Mouse (Mus musculus): ENCODE data around the gene Ptbp3.

Gene Ptbp3

GRCm38 (mm10) chr4:59553576-59553975 is 4.4 kb upstream of the Ptbp3 start:
- DNase-seq, result no peak

GRCm38 (mm10) chr4:59552835-59553234 is 3.7 kb upstream of the Ptbp3 start:
- DNase-seq, result no peak

GRCm38 (mm10) chr4:59551901-59552300 is 2.7 kb upstream of the Ptbp3 start:
- no peak for DNase-seq

- peak; percentile 45 to 55 for DNase-seq
Observed at GRCm38 (mm10) chr4:59549977-59550560, 905 bp upstream of the Ptbp3 start.

GRCm38 (mm10) chr4:59548560-59549174 is 497 bp downstream of the Ptbp3 start:
- peak; percentile 84 to 86 for DNase-seq

- no peak for DNase-seq
Observed at GRCm38 (mm10) chr4:59548011-59548559, 1.1 kb downstream of the Ptbp3 start.

GRCm38 (mm10) chr4:59547136-59547889 is 1.9 kb downstream of the Ptbp3 start:
- DNase-seq, result peak; percentile 39 to 44

- DNase-seq, result no peak
Observed at GRCm38 (mm10) chr4:59546285-59547071, 2.7 kb downstream of the Ptbp3 start.

GRCm38 (mm10) chr4:59544654-59545053 is 4.5 kb downstream of the Ptbp3 start:
- DNase-seq, result no peak

GRCm38 (mm10) chr4:59543006-59543405 is 6.2 kb downstream of the Ptbp3 start:
- DNase-seq, result no peak

GRCm38 (mm10) chr4:59536281-59536680 is 12.9 kb downstream of the Ptbp3 start:
- no peak for DNase-seq

- no peak for DNase-seq
Observed at GRCm38 (mm10) chr4:59535624-59536023, 13.5 kb downstream of the Ptbp3 start.

GRCm38 (mm10) chr4:59533268-59533667 is 15.9 kb downstream of the Ptbp3 start:
- DNase-seq, result no peak

GRCm38 (mm10) chr4:59531172-59531571 is 18.0 kb downstream of the Ptbp3 start:
- DNase-seq, result peak; percentile 43 to 51

GRCm38 (mm10) chr4:59527470-59527869 is 21.7 kb downstream of the Ptbp3 start:
- no peak for DNase-seq

- no peak for DNase-seq
Observed at GRCm38 (mm10) chr4:59526728-59527127, 22.4 kb downstream of the Ptbp3 start.

GRCm38 (mm10) chr4:59524875-59525274 is 24.3 kb downstream of the Ptbp3 start:
- DNase-seq, result no peak

- no peak for DNase-seq
Observed at GRCm38 (mm10) chr4:59510321-59510720, 38.8 kb downstream of the Ptbp3 start.

GRCm38 (mm10) chr4:59509558-59509957 is 39.6 kb downstream of the Ptbp3 start:
- DNase-seq, result no peak

GRCm38 (mm10) chr4:59507766-59508165 is 41.4 kb downstream of the Ptbp3 start:
- DNase-seq, result no peak

GRCm38 (mm10) chr4:59506704-59507103 is 42.5 kb downstream of the Ptbp3 start:
- DNase-seq, result no peak

- no peak for DNase-seq
Observed at GRCm38 (mm10) chr4:59505481-59505880, 43.7 kb downstream of the Ptbp3 start.

- no peak for DNase-seq
Observed at GRCm38 (mm10) chr4:59491097-59491496, 58.1 kb downstream of the Ptbp3 start.
